15 mouse cellular contexts compared by ENCODE assay signal in the genomic region with DNA sequence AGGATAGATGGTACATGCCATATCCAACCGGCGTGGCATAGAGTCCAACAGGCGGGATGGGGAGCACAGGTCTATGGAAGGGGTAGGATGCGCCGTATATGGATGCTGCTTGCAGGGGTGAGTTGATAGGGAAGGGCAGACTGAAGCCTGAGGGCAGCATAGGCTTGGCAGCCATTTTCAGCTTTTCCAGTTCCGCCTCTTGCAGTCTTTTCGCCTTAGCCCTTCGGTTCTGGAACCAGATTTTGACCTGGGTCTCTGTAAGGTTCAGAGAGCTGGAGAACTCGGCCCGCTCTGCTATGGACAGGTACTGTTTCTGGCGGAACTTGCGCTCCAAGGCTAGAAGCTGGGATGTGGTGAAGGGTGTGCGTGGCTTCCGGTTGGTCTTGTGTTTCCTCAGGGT. TPM values are rescaled to one million over a fixed set of nuclear protein-coding genes. Genes with fewer than 3 reads are reported as not detected.
DNase-seq lines count a peak whose midpoint lies in the region; ATAC-seq and TF ChIP-seq lines count a peak whose summit lies in the region.
"Had no signal": no experiment of that assay in that cellular context is flagged by ENCODE, and none has a peak within 500 bp of the region (broad histone marks: within the 10 kb centered on the region; RNA-seq: fewer than 3 reads in every experiment).

No protein-coding gene starts in this region.

- H3K4me2 ChIP-seq in midbrain, embryonic 12.5 days (replicated peaks): 0 out of 2 replicates have a peak overlapping the region, but pooled peaks have one; percentile 2
- H3K4me2 ChIP-seq in midbrain, embryonic 13.5 days (replicated peaks): no peak overlapping the region
- H3K4me2 ChIP-seq in embryonic facial prominence, embryonic 14.5 days (ENCODE audit: low read depth, low read length): peak overlapping the region; percentile 17
- H3K4me2 ChIP-seq in hindbrain, postnatal 0 days (ENCODE audit: low read depth, low read length): peak overlapping the region; percentile 28
- H3K4me2 ChIP-seq in neural tube, embryonic 15.5 days: 0 out of 2 replicates have a peak overlapping the region, but pooled peaks have one; percentile 6
- H3K4me2 ChIP-seq in lung, postnatal 0 days (replicated peaks; ENCODE audit: low read depth, low read length): no peak overlapping the region

- TF ChIP-seq CTCF in hindbrain, postnatal 0 days (IDR thresholded peaks at IDR 0.05; ENCODE audit: low read depth): no peak
- TF ChIP-seq CTCF in lung, postnatal 0 days (IDR thresholded peaks at IDR 0.05): no peak

- TF ChIP-seq EP300 in lung, postnatal 0 days (IDR thresholded peaks at IDR 0.05): no peak

- H3K9me3 ChIP-seq in midbrain, embryonic 12.5 days: no peaks in the 10 kb centered on the region
- H3K9me3 ChIP-seq in midbrain, embryonic 13.5 days: no peaks in the 10 kb centered on the region
- no peaks in the 10 kb centered on the region for H3K9me3 ChIP-seq in embryonic facial prominence, embryonic 14.5 days (ENCODE audit: control insufficient read depth, low read length)
- H3K9me3 ChIP-seq in hindbrain, postnatal 0 days (ENCODE audit: low read length): no peaks in the 10 kb centered on the region
- no peaks in the 10 kb centered on the region for H3K9me3 ChIP-seq in neural tube, embryonic 15.5 days (replicated peaks)
- H3K9me3 ChIP-seq in lung, postnatal 0 days (ENCODE audit: low read length): no peaks in the 10 kb centered on the region

- ATAC-seq in midbrain, embryonic 12.5 days (ENCODE audit: low FRiP score, low read depth): no peak
- no peak for ATAC-seq in midbrain, embryonic 13.5 days
- no peak for ATAC-seq in embryonic facial prominence, embryonic 14.5 days (ENCODE audit: low read depth)
- no peak for ATAC-seq in hindbrain, postnatal 0 days
- no peak for ATAC-seq in neural tube, embryonic 15.5 days (ENCODE audit: low FRiP score)
- no peak for ATAC-seq in lung, postnatal 0 days
- ATAC-seq: liver, postnatal 0 days had no signal

- no peak overlapping the region for H3K9ac ChIP-seq in midbrain, embryonic 12.5 days (replicated peaks)
- H3K9ac ChIP-seq in midbrain, embryonic 13.5 days (replicated peaks): no peak overlapping the region
- H3K9ac ChIP-seq in embryonic facial prominence, embryonic 14.5 days (ENCODE audit: low read depth, low read length): no peak overlapping the region
- no peak overlapping the region for H3K9ac ChIP-seq in hindbrain, postnatal 0 days (replicated peaks; ENCODE audit: low read length)
- H3K9ac ChIP-seq in neural tube, embryonic 15.5 days (replicated peaks): no peak overlapping the region
- no peak overlapping the region for H3K9ac ChIP-seq in lung, postnatal 0 days (replicated peaks; ENCODE audit: low read depth)
- H3K9ac ChIP-seq: liver, postnatal 0 days had no signal

- no peak overlapping the region for H3K27ac ChIP-seq in midbrain, embryonic 12.5 days (replicated peaks)
- no peak overlapping the region for H3K27ac ChIP-seq in midbrain, embryonic 13.5 days
- H3K27ac ChIP-seq in embryonic facial prominence, embryonic 14.5 days (replicated peaks; ENCODE audit: low read depth, low read length): no peak overlapping the region
- H3K27ac ChIP-seq in hindbrain, postnatal 0 days: no peak overlapping the region
- H3K27ac ChIP-seq in neural tube, embryonic 15.5 days (replicated peaks): no peak overlapping the region
- H3K27ac ChIP-seq in lung, postnatal 0 days (ENCODE audit: low read length): no peak overlapping the region
- H3K27ac ChIP-seq: macrophage had no signal

- WGBS in midbrain, embryonic 12.5 days: 16% methylated on average over 14 of the region's 14 CpGs
- WGBS in midbrain, embryonic 13.5 days: 13% methylated on average over 14 of the region's 14 CpGs
- WGBS in embryonic facial prominence, embryonic 14.5 days: 34% methylated on average over 14 of the region's 14 CpGs
- WGBS in hindbrain, postnatal 0 days: 35% methylated on average over 14 of the region's 14 CpGs
- WGBS in neural tube, embryonic 15.5 days: 23% methylated on average over 14 of the region's 14 CpGs
- 51% methylated on average over 14 of the region's 14 CpGs for WGBS in lung, postnatal 0 days

- H3K4me1 ChIP-seq in midbrain, embryonic 12.5 days: peaks cover 36% of the 10 kb centered on the region
- H3K4me1 ChIP-seq in midbrain, embryonic 13.5 days (replicated peaks): peaks cover 33% of the 10 kb centered on the region
- H3K4me1 ChIP-seq in embryonic facial prominence, embryonic 14.5 days (ENCODE audit: control insufficient read depth, insufficient read depth, low read length): peaks cover 7% of the 10 kb centered on the region; the same call in 1 of the 2 replicates
- no peaks in the 10 kb centered on the region; the same call in 1 of the 2 replicates for H3K4me1 ChIP-seq in hindbrain, postnatal 0 days (ENCODE audit: insufficient read depth, low read length)
- H3K4me1 ChIP-seq in neural tube, embryonic 15.5 days: peaks cover 37% of the 10 kb centered on the region
- H3K4me1 ChIP-seq in lung, postnatal 0 days (ENCODE audit: insufficient read depth, low read depth, low read length): peaks cover 3% of the 10 kb centered on the region; the same call in 1 of the 2 replicates

- no peak for DNase-seq in embryonic facial prominence, embryonic 14.5 days (ENCODE audit: low spot score)
- DNase-seq in hindbrain, postnatal 0 days (ENCODE audit: low spot score): no peak
- DNase-seq in gastrocnemius, postnatal 10 days: no peak
- no peak for DNase-seq in lung, postnatal 0 days (ENCODE audit: low spot score)
- DNase-seq: adrenal gland, postnatal 10 days; cerebellum, postnatal 25 days; gastrocnemius, postnatal 36 days; kidney, adult 2 months; liver, postnatal 0 days; spleen, adult 18-20 months had no signal

- peaks cover 93% of the 10 kb centered on the region for H3K27me3 ChIP-seq in midbrain, embryonic 12.5 days
- H3K27me3 ChIP-seq in midbrain, embryonic 13.5 days: peaks cover 99% of the 10 kb centered on the region
- peaks cover 90% of the 10 kb centered on the region for H3K27me3 ChIP-seq in embryonic facial prominence, embryonic 14.5 days (replicated peaks; ENCODE audit: control insufficient read depth, insufficient read depth, low read length)
- H3K27me3 ChIP-seq in hindbrain, postnatal 0 days (ENCODE audit: insufficient read depth, low read length): peaks cover 57% of the 10 kb centered on the region
- H3K27me3 ChIP-seq in neural tube, embryonic 15.5 days (replicated peaks): peaks cover 77% of the 10 kb centered on the region
- H3K27me3 ChIP-seq in lung, postnatal 0 days (replicated peaks; ENCODE audit: insufficient read depth, low read length): peaks cover 72% of the 10 kb centered on the region

- no peaks in the 10 kb centered on the region for H3K36me3 ChIP-seq in midbrain, embryonic 12.5 days
- H3K36me3 ChIP-seq in midbrain, embryonic 13.5 days: no peaks in the 10 kb centered on the region
- no peaks in the 10 kb centered on the region for H3K36me3 ChIP-seq in embryonic facial prominence, embryonic 14.5 days (ENCODE audit: control insufficient read depth, insufficient read depth, low read length)
- H3K36me3 ChIP-seq in hindbrain, postnatal 0 days (ENCODE audit: insufficient read depth, low read length): no peaks in the 10 kb centered on the region
- no peaks in the 10 kb centered on the region for H3K36me3 ChIP-seq in neural tube, embryonic 15.5 days
- H3K36me3 ChIP-seq in lung, postnatal 0 days (ENCODE audit: insufficient read depth, low read length): no peaks in the 10 kb centered on the region

- peak overlapping the region; percentile 7; the same call in 1 of the 2 replicates for H3K4me3 ChIP-seq in midbrain, embryonic 12.5 days
- H3K4me3 ChIP-seq in midbrain, embryonic 13.5 days (replicated peaks): no peak overlapping the region
- H3K4me3 ChIP-seq in embryonic facial prominence, embryonic 14.5 days (ENCODE audit: low read depth, low read length): peak overlapping the region; percentile 14; the same call in 1 of the 2 replicates
- peak overlapping the region; percentile 11; the same call in 1 of the 2 replicates for H3K4me3 ChIP-seq in hindbrain, postnatal 0 days (ENCODE audit: low read length)
- no peak overlapping the region for H3K4me3 ChIP-seq in neural tube, embryonic 15.5 days (replicated peaks)
- no peak overlapping the region for H3K4me3 ChIP-seq in lung, postnatal 0 days (ENCODE audit: low read depth, low read length)

RNA-seq across cellular contexts. Expression of a gene that starts 4.7 kb away (rescaled TPM):
- 23.7 and 36.4 TPM in 2 replicates for polyA plus RNA-seq in midbrain, embryonic 12.5 days (2016; fragmentation: Nextera tagmentation; extraction: Ambion mirVana)
- 1.6 TPM in 2 replicates for polyA plus RNA-seq in midbrain, embryonic 13.5 days (2015; fragmentation: Nextera tagmentation; extraction: Ambion mirVana)
- 11.5 and 11.6 TPM in 2 replicates for polyA plus RNA-seq in embryonic facial prominence, embryonic 14.5 days (2014; fragmentation: Nextera tagmentation; extraction: Ambion mirVana)
- total RNA-seq in hindbrain, postnatal 0 days (2014; rRNA removed): 3.1 and 4.4 TPM in 2 replicates
- 5.1 and 5.3 TPM in 2 replicates for polyA plus RNA-seq in hindbrain, postnatal 0 days (2015; fragmentation: Nextera tagmentation; extraction: Ambion mirVana)
- polyA plus RNA-seq in neural tube, embryonic 15.5 days (2015; fragmentation: Nextera tagmentation; extraction: Ambion mirVana): 0.82 and 0.88 TPM in 2 replicates
- total RNA-seq in gastrocnemius, postnatal 10 days (2021): under 1 TPM in 1 of 2 experiments, not detected in 1; 0.23 TPM
- polyA plus RNA-seq in lung, postnatal 0 days (2015; fragmentation: Nextera tagmentation; extraction: Ambion mirVana): 0.07 and 0.12 TPM in 2 replicates
- total RNA-seq: CH12.LX; gastrocnemius, postnatal 36 days had no signal
- polyA plus RNA-seq: liver, postnatal 0 days; macrophage had no signal

Comparison
In these comparisons a context has a peak if more than half of its experiments do, and no peak if none do; other contexts are left out.
1. H3K4me2 ChIP-seq: peak in midbrain, embryonic 12.5 days (single experiment), embryonic facial prominence, embryonic 14.5 days (single experiment), hindbrain, postnatal 0 days (single experiment) and neural tube, embryonic 15.5 days (single experiment); none in midbrain, embryonic 13.5 days (single experiment) and lung, postnatal 0 days (single experiment).
2. H3K4me3 ChIP-seq: peak in midbrain, embryonic 12.5 days (single experiment), embryonic facial prominence, embryonic 14.5 days (single experiment) and hindbrain, postnatal 0 days (single experiment); none in midbrain, embryonic 13.5 days (single experiment), neural tube, embryonic 15.5 days (single experiment) and lung, postnatal 0 days (single experiment).